Mouse (Mus musculus) hindbrain, embryonic 10.5 days (tissue): ENCODE measurements around the gene Stxbp5l. TPM values are rescaled to one million over a fixed set of nuclear protein-coding genes. Genes with fewer than 3 reads are reported as not detected.
"Not testable (repeated sequence)": the region's sequence is repeated elsewhere in the genome, so short reads cannot be mapped to it uniquely, and the experiment has no call there.

Source experiments
- DNase-seq: peaks from one replicate; pipeline ENCODE4 v3.0.0-alpha.2; 2017; ENCODE audit warnings: low spot score
- H3K27ac ChIP-seq: fragments of 300-500 bp; sonication (generic); 2 replicates; pipeline ENCODE4 v1.5.1; 2016; ENCODE audit warnings: mild to moderate bottlenecking, moderate library complexity
- H3K27me3 ChIP-seq: fragments of 300-500 bp; sonication (generic); 2 replicates; pipeline ENCODE4 v1.6.1; 2016; ENCODE audit warnings: mild to moderate bottlenecking; ENCODE audit not compliant: poor library complexity, insufficient read depth, severe bottlenecking
- H3K36me3 ChIP-seq: fragments of 300-500 bp; sonication (generic); 2 replicates; pipeline ENCODE4 v1.6.1; 2016; ENCODE audit warnings: mild to moderate bottlenecking, moderate library complexity
- H3K4me1 ChIP-seq: fragments of 300-500 bp; sonication (generic); replicated peaks from 2 replicates; pipeline ENCODE4 v1.6.1; 2016; ENCODE audit warnings: mild to moderate bottlenecking
- H3K4me3 ChIP-seq: fragments of 300-500 bp; sonication (generic); 2 replicates; pipeline ENCODE4 v1.5.1; 2016; ENCODE audit warnings: mild to moderate bottlenecking, moderate library complexity
- H3K9me3 ChIP-seq: fragments of 300-500 bp; sonication (generic); 2 replicates; pipeline ENCODE4 v1.6.1; 2016; ENCODE audit warnings: mild to moderate bottlenecking, moderate library complexity
- WGBS: fragments of 180-500 bp; shearing (Covaris S2); methylation state at CpG from one replicate; pipeline ENCODE4 v1.1.7; 2016; 5-methylcytosine and 5-hydroxymethylcytosine counted together
- polyA plus RNA-seq: library from polyadenylated mRNA; unstranded; fragments of >200 nt; fragmentation: Nextera tagmentation; extraction: Ambion mirVana; gene quantifications from 2 replicates; pipeline ENCODE4 v1.2.1, GENCODE M21; 2016

Gene Stxbp5l
- polyA plus RNA-seq, 1 experiment from 2014 or later = 4.0 TPM

GRCm38 (mm10) chr16:37208783-37209182 lies 176.0 kb downstream of the Stxbp5l start:
- H3K4me1 ChIP-seq = no peaks in the 10 kb centered on the region
- no peak for DNase-seq
- no peaks in the 10 kb centered on the region for H3K36me3 ChIP-seq
- H3K9me3 ChIP-seq = no peaks in the 10 kb centered on the region
- no peak overlapping the region for H3K27ac ChIP-seq
- no peak overlapping the region for H3K4me3 ChIP-seq
- H3K27me3 ChIP-seq = no peaks in the 10 kb centered on the region

GRCm38 (mm10) chr16:37194152-37194551 lies 190.6 kb downstream of the Stxbp5l start:
- DNase-seq = no peak
- no peaks in the 10 kb centered on the region for H3K4me1 ChIP-seq
- no peaks in the 10 kb centered on the region for H3K9me3 ChIP-seq
- no peak overlapping the region for H3K27ac ChIP-seq
- H3K4me3 ChIP-seq = no peak overlapping the region
- no peaks in the 10 kb centered on the region for H3K27me3 ChIP-seq
- no peaks in the 10 kb centered on the region for H3K36me3 ChIP-seq

- 94% methylated on average over 1 of the region's 1 CpGs for WGBS
- DNase-seq, H3K4me1 ChIP-seq, H3K36me3 ChIP-seq, H3K27ac ChIP-seq, H3K27me3 ChIP-seq, H3K9me3 ChIP-seq, H3K4me3 ChIP-seq: not testable (repeated sequence)
Observed at GRCm38 (mm10) chr16:37125190-37125589, 259.6 kb downstream of the Stxbp5l start.

- Histone ChIP-seq H3K9me3 (no peaks in the 10 kb centered on the region), H3K27ac (no peak overlapping the region), H3K36me3 (no peaks in the 10 kb centered on the region), H3K4me1 (peaks cover 3% of the 10 kb centered on the region), H3K4me3 (no peak overlapping the region), H3K27me3 (no peaks in the 10 kb centered on the region)
- peak; percentile 33 for DNase-seq
- 38% methylated on average over 3 of the region's 3 CpGs for whole genome bisulfite sequencing
Observed at GRCm38 (mm10) chr16:37109285-37109684, 275.5 kb downstream of the Stxbp5l start.

GRCm38 (mm10) chr16:37108763-37109162 lies 276.0 kb downstream of the Stxbp5l start:
- H3K27ac ChIP-seq = no peak overlapping the region
- WGBS = 35% methylated on average over 5 of the region's 5 CpGs
- no peak for DNase-seq
- no peak overlapping the region for H3K4me3 ChIP-seq
- peaks cover 3% of the 10 kb centered on the region for H3K4me1 ChIP-seq
- no peaks in the 10 kb centered on the region for H3K9me3 ChIP-seq
- H3K27me3 ChIP-seq = no peaks in the 10 kb centered on the region
- H3K36me3 ChIP-seq = no peaks in the 10 kb centered on the region

GRCm38 (mm10) chr16:37094169-37094833 lies 290.5 kb downstream of the Stxbp5l start:
- no peaks in the 10 kb centered on the region for H3K4me1 ChIP-seq
- 88% methylated on average over 4 of the region's 4 CpGs for WGBS
- H3K36me3 ChIP-seq = peaks cover 86% of the 10 kb centered on the region
- no peak for DNase-seq
- no peak overlapping the region for H3K4me3 ChIP-seq
- H3K9me3 ChIP-seq = no peaks in the 10 kb centered on the region
- no peak overlapping the region for H3K27ac ChIP-seq
- no peaks in the 10 kb centered on the region for H3K27me3 ChIP-seq

- H3K27me3 ChIP-seq = no peaks in the 10 kb centered on the region
- 84% methylated on average over 1 of the region's 1 CpGs for WGBS
- H3K36me3 ChIP-seq = peaks cover 70% of the 10 kb centered on the region
- DNase-seq = no peak
- no peaks in the 10 kb centered on the region for H3K9me3 ChIP-seq
- no peaks in the 10 kb centered on the region for H3K4me1 ChIP-seq
- no peak overlapping the region for H3K4me3 ChIP-seq
- H3K27ac ChIP-seq = no peak overlapping the region
Observed at GRCm38 (mm10) chr16:37089648-37090047, 295.1 kb downstream of the Stxbp5l start.

- H3K27me3 ChIP-seq = no peaks in the 10 kb centered on the region
- no peaks in the 10 kb centered on the region for H3K9me3 ChIP-seq
- no peak overlapping the region for H3K4me3 ChIP-seq
- H3K4me1 ChIP-seq = no peaks in the 10 kb centered on the region
- no peak overlapping the region for H3K27ac ChIP-seq
- no peak for DNase-seq
- WGBS = 96% methylated on average over 5 of the region's 5 CpGs
- peaks cover 62% of the 10 kb centered on the region for H3K36me3 ChIP-seq
Observed at GRCm38 (mm10) chr16:37072354-37072753, 312.4 kb downstream of the Stxbp5l start.

Other genes starting within 250 kb of the Stxbp5l start
- gene Gtf2e1, start 154.8 kb upstream of the Stxbp5l start, polyA plus RNA-seq = 47.5 and 49.5 TPM in 2 replicates
- 38.3 and 40.5 TPM in 2 replicates for gene Rabl3, start 154.9 kb upstream of the Stxbp5l start, polyA plus RNA-seq
- gene Hgd, start 195.2 kb upstream of the Stxbp5l start, polyA plus RNA-seq = 0.12 TPM in 1 of 2 replicates, not detected in the other